Mouse (Mus musculus) E14TG2a.4 (cell line): ENCODE results near the gene Clstn1.

Experiments
- H3K27me3 ChIP-seq: 2 replicates; pipeline ENCODE4 v1.6.1; 2014; ENCODE audit warnings: low read length, control low read depth; ENCODE audit not compliant: insufficient read depth
- H3K36me3 ChIP-seq: 2 replicates; pipeline ENCODE4 v1.6.1; 2014; ENCODE audit warnings: low read length, control low read depth; ENCODE audit not compliant: insufficient read depth
- H3K4me1 ChIP-seq: replicated peaks from 2 replicates; pipeline ENCODE4 v1.6.1; 2014; ENCODE audit warnings: low read depth, low read length, control low read depth
- H3K4me3 ChIP-seq: replicated peaks from 2 replicates; pipeline ENCODE4 v1.5.1; 2014; ENCODE audit warnings: mild to moderate bottlenecking, low read length
- H3K9me3 ChIP-seq: 2 replicates; pipeline ENCODE4 v1.6.1; 2014; ENCODE audit warnings: low read length, control low read depth
- CTCF ChIP-seq: conservative IDR thresholded peaks from 2 replicates; pipeline ENCODE4 v1.5.1; 2014; ENCODE audit warnings: low read length
- NANOG ChIP-seq: IDR thresholded peaks from 2 replicates; pipeline ENCODE4 v1.6.1; 2014; ENCODE audit warnings: borderline replicate concordance, low read length, mixed read lengths
- POU5F1 ChIP-seq: IDR thresholded peaks from 2 replicates; pipeline ENCODE4 v1.6.1; 2014; ENCODE audit warnings: low read length, borderline replicate concordance

Clstn1 gene

DNA sequence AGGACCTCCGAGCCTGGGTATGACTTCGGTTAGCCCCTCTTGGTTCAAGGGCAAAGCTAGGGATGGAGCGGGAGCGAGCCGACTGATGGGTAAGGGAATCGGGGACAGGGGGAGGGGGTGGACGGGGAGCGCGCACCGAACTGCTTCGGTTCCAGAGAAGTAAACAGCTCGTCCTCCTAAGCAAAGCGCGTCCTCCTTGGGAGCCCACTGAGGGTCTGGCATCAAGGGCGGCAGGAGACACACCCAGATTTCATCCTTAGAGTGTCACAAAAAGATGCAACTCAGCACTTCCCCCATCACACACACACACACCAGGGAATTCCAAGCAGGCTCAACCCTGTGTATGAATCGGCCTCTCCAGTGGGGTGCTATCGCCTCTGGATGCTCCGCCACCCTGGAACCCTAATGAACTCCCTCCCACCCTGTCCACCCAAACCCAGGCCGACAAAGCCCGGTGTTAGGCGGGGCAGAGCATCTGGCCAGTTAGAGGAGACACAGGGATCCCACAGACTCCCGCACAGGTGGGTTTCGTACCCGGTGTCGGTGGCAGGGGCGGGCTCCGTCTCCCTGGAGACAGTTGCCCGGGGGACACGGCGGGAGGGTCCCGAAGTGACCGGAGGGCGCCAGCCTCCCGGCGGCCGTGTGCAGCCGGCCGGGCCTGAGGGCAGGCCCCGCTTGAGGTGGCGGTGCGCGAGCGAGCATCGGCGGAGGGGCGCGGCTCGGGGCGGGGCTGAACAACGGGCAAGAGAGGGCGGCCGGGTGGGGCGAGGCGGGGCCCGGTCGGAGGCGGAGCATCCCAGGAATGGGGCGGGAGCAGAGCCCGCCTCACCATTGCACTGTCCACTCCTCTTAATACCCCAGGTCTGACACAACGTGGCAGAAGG, 89.4 kb downstream of the Clstn1 start:
- peak overlapping the region; percentile 84 for H3K4me3 ChIP-seq
- H3K36me3 ChIP-seq: no peaks in the 10 kb centered on the region
- TF ChIP-seq POU5F1: no peak
- TF ChIP-seq NANOG: no peak
- no peak for TF ChIP-seq CTCF
- peaks cover 64% of the 10 kb centered on the region for H3K4me1 ChIP-seq
- no peaks in the 10 kb centered on the region for H3K9me3 ChIP-seq
- H3K27me3 ChIP-seq: peaks cover 36% of the 10 kb centered on the region

DNA sequence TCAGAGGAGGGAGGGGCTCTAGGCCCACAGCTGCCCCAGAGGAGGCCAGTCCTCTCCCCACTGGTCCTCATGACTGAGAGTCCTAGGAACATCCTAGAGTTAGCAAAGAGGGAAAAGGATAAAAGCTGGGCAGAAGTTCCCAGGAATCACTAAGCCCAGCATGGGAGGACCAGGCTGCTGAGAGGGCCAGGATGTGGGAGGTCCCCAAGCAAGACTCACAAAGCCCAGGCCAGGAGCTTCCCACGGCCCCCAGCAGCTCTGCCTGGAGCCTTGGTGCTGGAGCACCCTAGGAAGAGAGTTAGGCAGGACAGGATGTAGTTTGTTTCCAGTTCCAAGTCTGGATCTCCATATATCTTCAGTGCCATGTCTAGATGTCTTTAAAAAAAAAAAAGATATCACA, 91.7 kb downstream of the Clstn1 start:
- no peak for TF ChIP-seq NANOG
- TF ChIP-seq POU5F1: no peak
- no peak for TF ChIP-seq CTCF
- Histone ChIP-seq H3K4me3 (no peak overlapping the region), H3K9me3 (no peaks in the 10 kb centered on the region), H3K36me3 (no peaks in the 10 kb centered on the region), H3K4me1 (peaks cover 70% of the 10 kb centered on the region), H3K27me3 (peaks cover 36% of the 10 kb centered on the region)

DNA sequence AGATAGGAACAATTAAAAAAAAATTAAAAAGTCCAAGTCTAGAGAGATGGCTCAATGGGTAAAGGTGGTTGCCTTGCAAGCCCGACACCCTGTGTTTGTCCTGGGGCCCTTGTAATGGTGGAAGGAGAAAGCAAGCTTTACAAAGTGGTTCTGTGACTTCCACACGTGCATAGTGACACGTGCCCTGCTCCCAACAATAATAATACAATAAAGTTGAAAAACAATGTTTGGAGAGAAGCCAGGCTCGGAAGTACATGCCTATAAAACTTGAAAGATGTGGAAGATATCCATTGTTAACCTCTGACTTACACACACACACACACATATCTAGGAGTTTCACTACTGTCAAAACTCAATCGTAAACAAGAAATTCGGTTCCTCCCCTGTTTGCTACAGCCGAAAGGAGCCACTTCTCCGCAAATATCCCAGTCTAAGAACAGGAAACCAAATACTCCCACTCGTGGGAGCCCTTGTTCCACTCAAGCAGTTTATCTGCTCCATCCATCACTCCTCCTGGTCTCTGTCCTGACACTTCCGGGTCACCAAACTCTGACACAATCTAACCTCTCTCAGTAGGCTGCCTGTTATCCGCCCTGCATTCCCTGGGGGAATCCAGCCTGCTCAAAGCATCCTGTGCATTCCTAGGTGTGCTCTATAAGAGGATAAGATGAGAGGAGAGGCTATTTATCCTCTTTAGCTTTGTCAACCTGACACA, 92.9 kb downstream of the Clstn1 start:
- no peak overlapping the region for H3K4me3 ChIP-seq
- TF ChIP-seq CTCF (no peak), POU5F1 (no peak), NANOG (no peak)
- no peaks in the 10 kb centered on the region for H3K36me3 ChIP-seq
- peaks cover 27% of the 10 kb centered on the region for H3K27me3 ChIP-seq
- no peaks in the 10 kb centered on the region for H3K9me3 ChIP-seq
- H3K4me1 ChIP-seq: peaks cover 78% of the 10 kb centered on the region

GRCm38 (mm10) chr4:149683875-149684274, 97.6 kb downstream of the Clstn1 start:
- Histone ChIP-seq H3K9me3 (no peaks in the 10 kb centered on the region), H3K36me3 (no peaks in the 10 kb centered on the region), H3K27me3 (peaks cover 32% of the 10 kb centered on the region), H3K4me1 (peaks cover 70% of the 10 kb centered on the region), H3K4me3 (no peak overlapping the region)
- TF ChIP-seq POU5F1 (no peak), CTCF (no peak), NANOG (peak; percentile 92)

DNA sequence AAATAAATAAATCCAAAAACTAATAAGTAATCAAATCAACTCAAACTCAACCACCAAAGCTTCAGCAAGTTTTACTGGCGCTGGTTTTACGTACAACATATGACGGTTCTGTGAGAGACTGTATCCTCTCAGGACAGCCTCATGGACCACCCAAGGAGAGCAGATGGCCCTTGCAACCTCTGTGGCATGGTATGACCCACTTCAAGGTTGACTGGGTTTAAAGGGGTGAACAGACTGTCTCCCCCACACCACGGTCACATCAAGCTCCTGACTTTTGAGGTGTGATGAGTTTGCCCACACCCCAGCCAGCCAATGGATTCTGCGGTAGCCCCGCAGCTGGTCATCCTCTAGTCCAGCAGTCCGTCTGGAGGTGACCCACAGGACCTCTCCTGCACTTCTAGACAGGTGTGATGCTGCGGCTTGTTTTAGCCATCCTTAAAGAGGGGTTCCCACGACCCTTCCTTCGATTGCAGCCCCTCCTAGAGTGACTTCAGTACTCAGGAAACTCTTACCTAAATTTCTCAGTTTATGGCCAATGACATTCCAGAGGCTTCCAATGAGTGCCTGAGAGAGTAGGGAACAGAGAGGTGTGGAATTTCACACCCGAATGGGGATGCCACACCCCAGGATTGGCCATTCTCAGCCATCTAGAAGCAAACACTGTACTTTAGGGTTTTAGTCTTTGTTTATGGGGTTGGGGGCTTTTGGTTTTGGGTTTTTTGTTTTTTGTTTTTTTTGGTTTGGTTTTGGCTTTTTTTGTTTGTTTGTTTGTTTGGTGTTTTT, 98.8 kb downstream of the Clstn1 start:
- H3K4me1 ChIP-seq: peaks cover 67% of the 10 kb centered on the region
- no peak for TF ChIP-seq POU5F1
- TF ChIP-seq NANOG: no peak
- TF ChIP-seq CTCF: no peak
- no peaks in the 10 kb centered on the region for H3K9me3 ChIP-seq

GRCm38 (mm10) chr4:149688861-149689260, 102.6 kb downstream of the Clstn1 start:
- H3K4me1 ChIP-seq: peaks cover 54% of the 10 kb centered on the region
- H3K36me3 ChIP-seq: no peaks in the 10 kb centered on the region
- H3K4me3 ChIP-seq: peak overlapping the region; percentile 46
- H3K9me3 ChIP-seq: no peaks in the 10 kb centered on the region
- H3K27me3 ChIP-seq: peaks cover 47% of the 10 kb centered on the region
- TF ChIP-seq NANOG (no peak), POU5F1 (no peak), CTCF (no peak)

More for the DNA sequence above, 98.8 kb downstream of the Clstn1 start:
- H3K4me3 ChIP-seq: no peak overlapping the region
- no peaks in the 10 kb centered on the region for H3K36me3 ChIP-seq
- H3K27me3 ChIP-seq: peaks cover 33% of the 10 kb centered on the region

- TF ChIP-seq CTCF (no peak), NANOG (peak; percentile 16; the same call in 1 of the 2 replicates), POU5F1 (no peak)
- peaks cover 42% of the 10 kb centered on the region for H3K27me3 ChIP-seq
- no peaks in the 10 kb centered on the region for H3K36me3 ChIP-seq
- H3K4me1 ChIP-seq: peaks cover 42% of the 10 kb centered on the region
- H3K9me3 ChIP-seq: no peaks in the 10 kb centered on the region
- H3K4me3 ChIP-seq: no peak overlapping the region
These were observed 103.8 kb downstream of the Clstn1 start for GRCm38 (mm10) chr4:149689822-149690700.
